Mouse (Mus musculus): Measurements from ENCODE around the gene Tmem183a. TPM values are rescaled to one million over a fixed set of nuclear protein-coding genes. Genes with fewer than 3 reads are reported as not detected.

Tmem183a gene
- total and polyA plus RNA-seq, 3 experiments = 54.2 to 131 (median 82.7) TPM

DNA sequence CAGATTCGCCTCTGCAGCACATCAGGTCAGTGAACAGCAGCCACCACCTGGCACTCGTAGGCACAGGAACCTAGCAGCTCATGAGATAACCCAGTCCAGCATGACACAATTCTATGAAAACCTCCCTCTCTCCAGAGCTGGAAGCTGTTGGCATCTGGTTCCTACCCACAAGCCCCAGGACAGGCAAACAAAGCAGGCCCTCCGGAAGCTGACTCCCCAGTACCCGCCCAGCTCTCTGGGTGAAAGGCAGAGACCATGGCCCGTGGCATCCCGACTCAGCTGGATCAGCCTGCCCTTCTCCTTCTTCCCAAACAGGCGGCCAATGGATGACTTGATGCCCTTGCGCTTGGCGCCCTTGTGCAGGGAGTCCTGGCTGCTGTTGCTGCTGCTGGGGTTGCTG, 45.4 kb downstream of the Tmem183a start:
- no peak for TF ChIP-seq NELFE (IDR thresholded peaks at IDR 0.05; ENCODE audit: low read depth, low read length)
- TF ChIP-seq MYB (IDR thresholded peaks at IDR 0.05; ENCODE audit: low read depth, low read length) = no peak
- no peak for TF ChIP-seq ELF1 (IDR thresholded peaks at IDR 0.05; ENCODE audit: low read depth, low read length)
- no peak for TF ChIP-seq MXI1 (IDR thresholded peaks at IDR 0.05; ENCODE audit: low read depth, low read length)
- TF ChIP-seq SIN3A (IDR thresholded peaks at IDR 0.05; ENCODE audit: low read length) = no peak
- no peak for TF ChIP-seq CHD2 (IDR thresholded peaks at IDR 0.05; ENCODE audit: low read length)
- no peak for TF ChIP-seq MEF2A (IDR thresholded peaks at IDR 0.05; ENCODE audit: extremely low read depth, insufficient replicate concordance, low read depth, low read length, poor library complexity, severe bottlenecking)
- no peak for TF ChIP-seq CHD1 (IDR thresholded peaks at IDR 0.05; ENCODE audit: low read depth, low read length)
- no peak for TF ChIP-seq JUND (IDR thresholded peaks at IDR 0.05; ENCODE audit: low read depth, low read length)
- TF ChIP-seq POLR2AphosphoS2 (IDR thresholded peaks at IDR 0.05; ENCODE audit: low read length) = no peak
- TF ChIP-seq TBP (IDR thresholded peaks at IDR 0.05; ENCODE audit: low read depth, low read length) = no peak
- TF ChIP-seq POLR2A (IDR thresholded peaks at IDR 0.05; ENCODE audit: control insufficient read depth in 1 of 2, insufficient read depth in 1 of 2, low read depth in 1 of 2, low read length in 2 of 2, poor library complexity in 1 of 2) = no peak
- H3K4me1 ChIP-seq (ENCODE audit: control insufficient read depth in 1 of 2, insufficient read depth in 2 of 2, low read length in 2 of 2) = no peaks in the 10 kb centered on the region
- no peak overlapping the region for H3K9ac ChIP-seq (ENCODE audit: control insufficient read depth, low read depth, low read length, poor library complexity, severe bottlenecking)
- H3K27ac ChIP-seq (ENCODE audit: control insufficient read depth, low read depth, low read length) = no peak overlapping the region
- no peaks in the 10 kb centered on the region for H3K9me3 ChIP-seq (replicated peaks; ENCODE audit: insufficient read depth, low read length)
- no peak overlapping the region for H3K4me3 ChIP-seq (ENCODE audit: control insufficient read depth in 1 of 2, insufficient read depth in 1 of 2, low read depth in 2 of 2, low read length in 2 of 2)
- no peaks in the 10 kb centered on the region; a peak in 2 of 4 replicates for H3K27me3 ChIP-seq (ENCODE audit: control insufficient read depth in 1 of 2, insufficient read depth in 2 of 2, low read length in 2 of 2)
- no peak for DNase-seq (ENCODE audit: low read depth, low spot score)
- H3K79me2 ChIP-seq (ENCODE audit: control insufficient read depth, insufficient read depth, low read length, poor library complexity) = no peaks in the 10 kb centered on the region
- H3K36me3 ChIP-seq (ENCODE audit: control insufficient read depth in 1 of 2, insufficient read depth in 2 of 2, low read length in 2 of 2) = no peaks in the 10 kb centered on the region

DNA sequence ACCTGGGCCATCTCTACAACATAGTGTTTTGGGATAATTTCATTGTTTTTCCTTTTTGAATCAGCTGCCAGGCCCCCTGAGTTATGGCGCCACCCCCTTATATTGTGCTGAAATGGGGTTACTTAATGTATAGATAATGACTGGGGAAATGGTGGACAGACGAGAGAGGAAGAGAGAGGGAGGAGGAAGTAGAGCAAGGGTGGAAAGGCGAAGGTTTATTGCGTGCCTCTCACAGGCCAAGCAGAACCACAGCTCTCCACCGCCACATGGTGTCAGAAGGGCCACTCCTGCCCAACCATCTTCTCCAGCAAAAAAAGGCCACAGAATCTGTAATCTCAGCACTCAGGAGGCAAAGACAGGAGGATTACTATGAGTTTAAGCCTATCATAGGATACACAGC, 46.6 kb downstream of the Tmem183a start:
- Histone ChIP-seq H3K79me2 (ENCODE audit: control insufficient read depth, insufficient read depth, low read length, poor library complexity) (no peaks in the 10 kb centered on the region), H3K4me3 (ENCODE audit: control insufficient read depth in 1 of 2, insufficient read depth in 1 of 2, low read depth in 2 of 2, low read length in 2 of 2) (no peak overlapping the region), H3K27me3 (ENCODE audit: control insufficient read depth in 1 of 2, insufficient read depth in 2 of 2, low read length in 2 of 2) (no peaks in the 10 kb centered on the region; a peak in 2 of 4 replicates), H3K27ac (ENCODE audit: control insufficient read depth, low read depth, low read length) (no peak overlapping the region), H3K9ac (ENCODE audit: control insufficient read depth, low read depth, low read length, poor library complexity, severe bottlenecking) (no peak overlapping the region), H3K9me3 (replicated peaks; ENCODE audit: insufficient read depth, low read length) (no peaks in the 10 kb centered on the region), H3K36me3 (ENCODE audit: control insufficient read depth in 1 of 2, insufficient read depth in 2 of 2, low read length in 2 of 2) (no peaks in the 10 kb centered on the region), H3K4me1 (ENCODE audit: control insufficient read depth in 1 of 2, insufficient read depth in 2 of 2, low read length in 2 of 2) (no peaks in the 10 kb centered on the region)
- DNase-seq (ENCODE audit: low read depth, low spot score) = no peak
- TF ChIP-seq RCOR1 (IDR thresholded peaks at IDR 0.05; ENCODE audit: low read depth, low read length) = no peak
- TF ChIP-seq SMC3 (IDR thresholded peaks at IDR 0.05; ENCODE audit: low read depth, low read length) = no peak
- no peak for TF ChIP-seq ZKSCAN1 (IDR thresholded peaks at IDR 0.05; ENCODE audit: low read depth, low read length)
- no peak for TF ChIP-seq GATA1 (IDR thresholded peaks at IDR 0.05; ENCODE audit: low read depth, low read length)
- TF ChIP-seq USF1 (IDR thresholded peaks at IDR 0.05; ENCODE audit: low read depth, low read length) = no peak
- TF ChIP-seq CTCF (IDR thresholded peaks at IDR 0.05 in 2 of 3, conservative IDR thresholded peaks at IDR 0.05 in 1 of 3; ENCODE audit: control insufficient read depth in 1 of 3, insufficient read depth in 1 of 3, low read depth in 2 of 3, low read length in 3 of 3, poor library complexity in 1 of 3, severe bottlenecking in 1 of 3) = no peak
- TF ChIP-seq MYB (IDR thresholded peaks at IDR 0.05; ENCODE audit: low read depth, low read length) = no peak

Measured in MEL (cell line).